Mouse (Mus musculus) liver, postnatal 0 days (tissue): Measurements from ENCODE around the gene Rexo5. TPM values are rescaled to one million over a fixed set of nuclear protein-coding genes. Genes with fewer than 3 reads are reported as not detected.

Experiments
- ATAC-seq: fragments of 200-750 bp; cut with Nextera tagmentation; 2 replicates; pipeline ENCODE4 v1.8.0; 2017; ENCODE audit warnings: mild to moderate bottlenecking, moderate library complexity
- DNase-seq: peaks from one replicate; pipeline ENCODE4 v3.0.0-alpha.2; 2016
- H3K27ac ChIP-seq: fragments of 300-500 bp; sonication (generic); 2 replicates; pipeline ENCODE4 v1.5.1; 2014; ENCODE audit warnings: antibody characterized with exemption, moderate library complexity, mild to moderate bottlenecking, low read depth
- H3K27me3 ChIP-seq: fragments of 300-500 bp; sonication (generic); 2 replicates; pipeline ENCODE4 v1.6.1; 2014; ENCODE audit warnings: low read length, control low read depth, mixed read lengths; ENCODE audit not compliant: insufficient read depth
- H3K36me3 ChIP-seq: fragments of 300-500 bp; sonication (generic); replicated peaks from 2 replicates; pipeline ENCODE4 v1.6.1; 2014; ENCODE audit warnings: mild to moderate bottlenecking, control low read depth, low read length, moderate library complexity, mixed read lengths; ENCODE audit not compliant: insufficient read depth
- H3K4me1 ChIP-seq: fragments of 300-500 bp; sonication (generic); 2 replicates; pipeline ENCODE4 v1.6.1; 2014; ENCODE audit warnings: antibody characterized with exemption, mild to moderate bottlenecking, control low read depth; ENCODE audit not compliant: insufficient read depth
- H3K4me2 ChIP-seq: fragments of 300-500 bp; sonication (generic); 2 replicates; pipeline ENCODE4 v1.6.1; 2014; ENCODE audit warnings: low read depth, mild to moderate bottlenecking, low read length, moderate library complexity, mixed read lengths
- H3K4me3 ChIP-seq: fragments of 300-500 bp; sonication (generic); 2 replicates; pipeline ENCODE4 v1.5.1; 2014; ENCODE audit warnings: low read depth, low read length
- H3K9ac ChIP-seq: fragments of 300-500 bp; sonication (generic); replicated peaks from 2 replicates; pipeline ENCODE4 v1.6.1; 2014; ENCODE audit warnings: mild to moderate bottlenecking, moderate library complexity
- H3K9me3 ChIP-seq: fragments of 300-500 bp; sonication (generic); 2 replicates; pipeline ENCODE4 v1.6.1; 2016; ENCODE audit warnings: mild to moderate bottlenecking, control low read depth, low read length, mixed read lengths
- CTCF ChIP-seq: sonication (generic); IDR thresholded peaks from 2 replicates; pipeline ENCODE4 v1.5.1; 2016; ENCODE audit warnings: antibody characterized with exemption, low read depth
- EP300 ChIP-seq: IDR thresholded peaks from 2 replicates; pipeline ENCODE4 v1.6.1; 2016; ENCODE audit warnings: antibody characterized with exemption, low read depth, mild to moderate bottlenecking
- WGBS: fragments of 180-500 bp; shearing (Covaris S2); extraction: QIAGEN DNeasy Blood & Tissue Kit; methylation state at CpG from one replicate; pipeline ENCODE4 v1.1.7; 2014; ENCODE audit not compliant: insufficient replicate concordance; 5-methylcytosine and 5-hydroxymethylcytosine counted together
- polyA plus RNA-seq: library from polyadenylated mRNA; unstranded; fragments of >200 nt; fragmentation: Nextera tagmentation; extraction: Ambion mirVana; gene quantifications from 2 replicates; pipeline ENCODE4 v1.2.1, GENCODE M21; 2015

The Rexo5 gene
- polyA plus RNA-seq, 1 experiment from 2014 or later = 5.1 TPM

- H3K9me3 ChIP-seq = no peaks in the 10 kb centered on the region
- DNase-seq (no peak), ATAC-seq (no peak)
- H3K27ac ChIP-seq = no peak overlapping the region
- H3K4me2 ChIP-seq = no peak overlapping the region
- no peaks in the 10 kb centered on the region for H3K36me3 ChIP-seq
- H3K4me3 ChIP-seq = no peak overlapping the region
- no peak for TF ChIP-seq EP300
- no peak for TF ChIP-seq CTCF
- WGBS = 81% methylated on average over 1 of the region's 1 CpGs
- H3K27me3 ChIP-seq = no peaks in the 10 kb centered on the region
- H3K9ac ChIP-seq = no peak overlapping the region
- H3K4me1 ChIP-seq = peaks cover 14% of the 10 kb centered on the region
Observed at GRCm38 (mm10) chr7:119898247-119898856, 104.5 kb downstream of the Rexo5 start.

Other genes starting within 250 kb of the Rexo5 start
- gene Acsm2, start 239.7 kb upstream of the Rexo5 start, polyA plus RNA-seq = 0.15 TPM in 1 of 2 replicates, not detected in the other
- 74.6 and 77.9 TPM in 2 replicates for gene Acsm1, start 187.0 kb upstream of the Rexo5 start, polyA plus RNA-seq
- gene Acsm4, start 104.0 kb upstream of the Rexo5 start, polyA plus RNA-seq = not detected in 2 replicates
- 18.2 and 19.3 TPM in 2 replicates for gene Thumpd1, start 73.2 kb upstream of the Rexo5 start, polyA plus RNA-seq
- gene Acsm3, start 33.1 kb upstream of the Rexo5 start, polyA plus RNA-seq = 21.7 and 23.3 TPM in 2 replicates
- 5.2 and 6.5 TPM in 2 replicates for gene Eri2, start 52 bp downstream of the Rexo5 start, polyA plus RNA-seq
- 4.5 TPM in 2 replicates for gene Lyrm1, start 101.9 kb downstream of the Rexo5 start, polyA plus RNA-seq
- 3.4 and 3.8 TPM in 2 replicates for gene Dcun1d3, start 102.3 kb downstream of the Rexo5 start, polyA plus RNA-seq